ENCODE assay signal across 8 mouse cellular contexts in genomic region chr15:84671401-84672307, GRCm38 (mm10). TPM values are rescaled to one million over a fixed set of nuclear protein-coding genes. Genes with fewer than 3 reads are reported as not detected.
DNase-seq lines count a peak whose midpoint lies in the region; ATAC-seq and TF ChIP-seq lines count a peak whose summit lies in the region.

No protein-coding gene starts in this region.

- H3K4me3 ChIP-seq in forebrain, postnatal 0 days (ENCODE audit: low read depth, low read length): no peak overlapping the region
- no peak overlapping the region for H3K4me3 ChIP-seq in forebrain, embryonic 15.5 days
- H3K4me3 ChIP-seq in thymus, adult 2 months (ENCODE audit: control insufficient read depth, insufficient read depth, low read length): no peak overlapping the region
- H3K4me3 ChIP-seq in embryonic fibroblast, embryonic 13.5 days (ENCODE audit: insufficient read depth, low read length): no peak overlapping the region

- H3K9me3 ChIP-seq in forebrain, postnatal 0 days (ENCODE audit: low read length): no peaks in the 10 kb centered on the region
- H3K9me3 ChIP-seq in forebrain, embryonic 15.5 days: no peaks in the 10 kb centered on the region

- H3K9ac ChIP-seq in forebrain, postnatal 0 days: no peak overlapping the region
- H3K9ac ChIP-seq in forebrain, embryonic 15.5 days (replicated peaks): no peak overlapping the region

- no peak overlapping the region for H3K4me2 ChIP-seq in forebrain, postnatal 0 days (ENCODE audit: low read depth)
- no peak overlapping the region for H3K4me2 ChIP-seq in forebrain, embryonic 15.5 days (replicated peaks)

- peaks cover 5% of the 10 kb centered on the region; the same call in 1 of the 2 replicates for H3K4me1 ChIP-seq in forebrain, postnatal 0 days (ENCODE audit: insufficient read depth)
- peaks cover 13% of the 10 kb centered on the region for H3K4me1 ChIP-seq in forebrain, embryonic 15.5 days
- no peaks in the 10 kb centered on the region for H3K4me1 ChIP-seq in thymus, adult 2 months (replicated peaks; ENCODE audit: control insufficient read depth, insufficient read depth, low read length)
- no peaks in the 10 kb centered on the region for H3K4me1 ChIP-seq in embryonic fibroblast, embryonic 13.5 days (ENCODE audit: control insufficient read depth, insufficient read depth, low read length)

- no peak for TF ChIP-seq POLR2A in thymus, adult 2 months (IDR thresholded peaks at IDR 0.05; ENCODE audit: control insufficient read depth, extremely low read depth, insufficient read depth, low read length, poor library complexity)
- TF ChIP-seq POLR2A in embryonic fibroblast, embryonic 13.5 days (IDR thresholded peaks at IDR 0.05; ENCODE audit: low read depth, low read length): no peak

- H3K27ac ChIP-seq in forebrain, postnatal 0 days (ENCODE audit: low read depth, low read length): no peak overlapping the region
- H3K27ac ChIP-seq in forebrain, embryonic 15.5 days (replicated peaks): no peak overlapping the region
- no peak overlapping the region for H3K27ac ChIP-seq in thymus, adult 2 months (ENCODE audit: control insufficient read depth, insufficient read depth, low read length)
- H3K27ac ChIP-seq in embryonic fibroblast, embryonic 13.5 days (ENCODE audit: insufficient read depth, low read length): no peak overlapping the region

- peak; percentile 40; the same call in 1 of the 2 replicates for ATAC-seq in forebrain, postnatal 0 days
- ATAC-seq in forebrain, embryonic 15.5 days (replicated peaks): no peak
- peak; percentile 18; the same call in 1 of the 2 replicates for ATAC-seq in neutrophil, adult 5-6 weeks (ENCODE audit: extremely low read depth, insufficient number of reproducible peaks, low FRiP score, poor library complexity, severe bottlenecking)

- DNase-seq in forebrain, postnatal 0 days: peak; percentile 69
- DNase-seq in thymus, adult 2 months: peak; percentile 46
- no peak for DNase-seq in thymus, adult 18-20 months
- DNase-seq in kidney, postnatal 4 days: peak; percentile 83 to 88
- DNase-seq in T-cell, adult 2 months (ENCODE audit: low spot score): no peak

- WGBS in forebrain, postnatal 0 days: 41% methylated on average over 9 of the region's 9 CpGs
- WGBS in forebrain, embryonic 15.5 days: 44% methylated on average over 9 of the region's 9 CpGs
- 54% methylated on average over 9 of the region's 9 CpGs for WGBS in thymus, adult 2 months

- no peaks in the 10 kb centered on the region for H3K36me3 ChIP-seq in forebrain, postnatal 0 days (ENCODE audit: insufficient read depth)
- H3K36me3 ChIP-seq in forebrain, embryonic 15.5 days: no peaks in the 10 kb centered on the region
- H3K36me3 ChIP-seq in thymus, adult 2 months (ENCODE audit: control insufficient read depth, insufficient read depth, low read length): no peaks in the 10 kb centered on the region

- H3K27me3 ChIP-seq in forebrain, postnatal 0 days (ENCODE audit: insufficient read depth, low read length): no peaks in the 10 kb centered on the region
- no peaks in the 10 kb centered on the region for H3K27me3 ChIP-seq in forebrain, embryonic 15.5 days
- H3K27me3 ChIP-seq in thymus, adult 2 months (ENCODE audit: control insufficient read depth, insufficient read depth, low read length): no peaks in the 10 kb centered on the region

- peak; percentile 47 for TF ChIP-seq CTCF in forebrain, postnatal 0 days (IDR thresholded peaks at IDR 0.05; ENCODE audit: low read depth)
- no peak for TF ChIP-seq CTCF in thymus, adult 2 months (IDR thresholded peaks at IDR 0.05; ENCODE audit: borderline replicate concordance, control insufficient read depth, extremely low read depth, insufficient read depth, low read length, poor library complexity)
- TF ChIP-seq CTCF in embryonic fibroblast, embryonic 13.5 days (IDR thresholded peaks at IDR 0.05; ENCODE audit: borderline replicate concordance, insufficient read depth, low read length): peak; percentile 64; the same call in 1 of the 2 replicates

RNA-seq across cellular contexts. Expression of gene Prr5, which starts 2.2 kb away (rescaled TPM):
- 8.6 and 17.2 TPM in 2 replicates for total RNA-seq in forebrain, postnatal 0 days (2014; rRNA removed)
- 17.8 and 28.2 TPM in 2 replicates for polyA plus RNA-seq in forebrain, postnatal 0 days (2015; fragmentation: Nextera tagmentation; extraction: Ambion mirVana)
- 11.5 and 11.8 TPM in 2 replicates for polyA plus RNA-seq in forebrain, embryonic 15.5 days (2015; fragmentation: Nextera tagmentation; extraction: Ambion mirVana)
- 9.0 and 10.3 TPM in 2 replicates for polyA plus RNA-seq in thymus, adult 2 months (2012; rRNA removed)
- 18.6 and 19.5 TPM in 2 replicates for polyA plus RNA-seq in embryonic fibroblast, embryonic 13.5 days (2011; ENCODE audit: insufficient read length, low read depth, missing spikeins)
- 28.9 and 29.6 TPM in 2 replicates for total RNA-seq in neutrophil, adult 5-6 weeks (2017)

RNA-seq across cellular contexts. Expression of gene Arhgap8, which starts 48.2 kb away (rescaled TPM):
- 0.29 TPM in 1 of 2 replicates, not detected in the other for total RNA-seq in forebrain, postnatal 0 days (2014; rRNA removed)
- polyA plus RNA-seq in forebrain, postnatal 0 days (2015; fragmentation: Nextera tagmentation; extraction: Ambion mirVana): 0.19 and 0.44 TPM in 2 replicates
- polyA plus RNA-seq in forebrain, embryonic 15.5 days (2015; fragmentation: Nextera tagmentation; extraction: Ambion mirVana): 0.27 and 0.60 TPM in 2 replicates
- polyA plus RNA-seq in thymus, adult 2 months (2012; rRNA removed): 11.8 and 16.0 TPM in 2 replicates
- polyA plus RNA-seq in embryonic fibroblast, embryonic 13.5 days (2011; ENCODE audit: insufficient read length, low read depth, missing spikeins): 2.0 and 3.0 TPM in 2 replicates
- not detected in 2 replicates for total RNA-seq in neutrophil, adult 5-6 weeks (2017)

Comparison
In these comparisons a context has a peak if more than half of its experiments do, and no peak if none do; other contexts are left out.
1. DNase-seq: peak in forebrain, postnatal 0 days (single experiment), thymus, adult 2 months (single experiment) and kidney, postnatal 4 days (2 of 2); none in thymus, adult 18-20 months (0 of 2) and T-cell, adult 2 months (single experiment).